Mouse (Mus musculus): ENCODE measurements around the gene Uvrag. TPM values are rescaled to one million over a fixed set of nuclear protein-coding genes. Genes with fewer than 3 reads are reported as not detected.

Gene Uvrag
- polyA plus RNA-seq, 1 experiment from 2014 or later, result 30.1 TPM

DNA sequence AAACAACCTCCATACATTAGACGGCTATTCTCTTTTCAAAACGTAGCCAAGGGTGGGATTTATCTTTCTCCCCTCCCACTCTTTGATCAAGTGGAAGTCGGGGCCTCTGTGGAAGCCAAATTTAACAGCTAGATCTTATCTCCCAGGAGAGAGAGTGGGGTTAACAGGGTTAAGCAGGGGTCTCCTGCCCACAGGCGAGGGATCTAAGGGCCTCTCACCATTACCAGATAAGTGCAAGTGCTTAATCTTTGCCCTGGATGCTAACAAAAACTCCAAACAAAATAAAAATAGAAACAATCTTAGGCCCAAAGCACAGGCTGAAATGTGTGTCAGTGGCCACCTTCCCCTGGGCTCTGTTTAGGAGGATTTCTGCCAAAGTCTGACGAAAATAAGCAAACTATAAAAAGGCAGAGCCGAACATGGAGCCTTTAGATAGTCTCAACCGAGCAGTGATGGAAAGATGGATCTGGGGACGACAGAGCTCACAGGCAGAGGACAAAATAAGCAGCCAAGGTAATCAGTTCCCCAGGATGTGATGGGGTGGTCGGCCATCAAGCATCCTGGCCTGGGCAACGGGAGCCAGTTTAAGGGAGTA is 245.3 kb downstream of the Uvrag start:
- Histone ChIP-seq H3K4me3 (ENCODE audit: inconsistent target) (no peak overlapping the region), H3K27ac (no peak overlapping the region), H3K79me2 (ENCODE audit: inconsistent target) (no peaks in the 10 kb centered on the region), H3K36me3 (ENCODE audit: inconsistent target) (peaks cover 31% of the 10 kb centered on the region)
- 89% methylated on average over 10 of the region's 10 CpGs for WGBS (ENCODE audit: missing documents)

DNA sequence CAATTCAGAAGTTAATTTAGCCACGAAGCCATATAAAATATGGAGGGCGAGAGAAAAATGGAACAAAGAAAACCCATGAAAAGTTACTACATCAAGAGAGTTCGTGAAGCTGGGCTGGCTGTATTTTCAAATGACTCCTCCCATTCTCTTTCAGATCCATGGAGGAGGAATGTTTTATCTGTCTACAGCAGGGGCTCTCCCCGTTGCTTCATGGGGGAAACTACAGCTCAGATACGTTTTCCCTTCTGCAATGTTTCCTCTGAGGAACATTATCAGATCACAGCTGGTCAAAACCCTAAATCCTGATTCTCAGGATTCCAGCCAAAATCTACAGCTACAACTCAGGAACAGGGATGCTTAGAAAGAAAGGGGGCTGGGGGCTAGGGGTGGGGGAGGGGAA is 246.2 kb downstream of the Uvrag start:
- peaks cover 27% of the 10 kb centered on the region for H3K36me3 ChIP-seq (ENCODE audit: inconsistent target)
- no peaks in the 10 kb centered on the region for H3K79me2 ChIP-seq (ENCODE audit: inconsistent target)
- 89% methylated on average over 5 of the region's 5 CpGs for WGBS (ENCODE audit: missing documents)
- no peak overlapping the region for H3K27ac ChIP-seq
- H3K4me3 ChIP-seq (ENCODE audit: inconsistent target), result no peak overlapping the region

DNA sequence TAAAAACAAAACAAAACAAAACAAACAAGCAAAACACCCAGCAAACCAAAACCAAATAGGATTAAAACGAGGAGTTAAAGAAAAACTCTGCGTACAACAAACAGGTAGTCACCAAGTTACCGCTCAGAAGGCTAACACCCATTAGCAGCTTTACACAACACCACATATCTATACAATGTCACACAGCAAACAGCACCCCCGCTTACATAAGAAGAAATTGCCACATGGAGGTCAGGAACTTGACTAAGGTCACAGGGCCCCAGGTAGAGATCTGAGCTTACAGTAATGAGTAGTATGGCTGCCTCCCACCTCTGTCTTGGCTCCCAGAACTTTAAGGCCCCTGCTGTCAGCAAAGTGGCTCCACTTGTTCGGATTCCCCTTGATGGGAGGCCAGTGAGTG is 246.6 kb downstream of the Uvrag start:
- 92% methylated on average over 4 of the region's 5 CpGs for WGBS (ENCODE audit: missing documents)
- no peak overlapping the region for H3K27ac ChIP-seq
- no peak overlapping the region for H3K4me3 ChIP-seq (ENCODE audit: inconsistent target)
- peaks cover 23% of the 10 kb centered on the region for H3K36me3 ChIP-seq (ENCODE audit: inconsistent target)
- H3K79me2 ChIP-seq (ENCODE audit: inconsistent target), result no peaks in the 10 kb centered on the region

DNA sequence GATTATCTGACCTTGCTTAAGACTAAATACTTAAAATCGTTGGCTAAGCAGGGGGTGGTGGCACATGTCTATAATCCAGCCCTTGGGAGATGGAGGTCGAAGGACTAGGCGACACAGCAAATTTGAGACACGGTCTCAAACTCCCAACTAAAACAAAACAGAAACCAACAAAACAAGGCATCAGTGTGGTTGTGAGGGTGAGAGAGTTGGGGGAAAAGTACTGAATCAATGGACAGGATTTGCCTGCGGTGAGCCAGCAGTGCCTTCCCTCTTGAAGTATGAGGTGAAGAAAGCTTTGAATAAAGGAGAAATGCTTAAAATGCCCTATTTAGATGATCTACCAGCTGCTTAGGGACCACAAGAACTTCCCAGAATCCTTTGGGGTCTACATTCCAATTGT is 247.8 kb downstream of the Uvrag start:
- H3K4me3 ChIP-seq (ENCODE audit: inconsistent target), result no peak overlapping the region
- H3K27ac ChIP-seq, result no peak overlapping the region
- no peaks in the 10 kb centered on the region for H3K79me2 ChIP-seq (ENCODE audit: inconsistent target)
- WGBS (ENCODE audit: missing documents), result 19% methylated on average over 5 of the region's 5 CpGs
- H3K36me3 ChIP-seq (ENCODE audit: inconsistent target), result peaks cover 23% of the 10 kb centered on the region

DNA sequence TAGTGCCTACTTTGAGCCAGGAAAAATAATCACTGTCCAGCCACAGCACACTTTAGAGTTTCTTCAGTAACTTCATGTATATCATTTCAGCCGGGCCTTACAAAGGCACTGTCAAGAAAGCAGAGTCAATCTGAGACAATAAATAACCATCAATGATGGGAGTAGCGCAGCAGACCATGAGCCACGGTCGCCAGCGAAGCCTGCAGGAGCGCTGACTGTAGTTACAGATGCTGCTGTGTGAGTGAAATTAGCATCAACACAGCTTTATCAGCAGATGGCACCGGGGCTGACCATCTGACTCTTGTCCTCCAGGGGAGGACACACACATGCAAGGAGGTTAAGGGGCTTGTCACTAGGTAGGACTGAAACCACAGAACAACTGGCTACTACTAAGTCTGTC is 251.7 kb downstream of the Uvrag start:
- Histone ChIP-seq H3K4me3 (ENCODE audit: inconsistent target) (no peak overlapping the region), H3K27ac (no peak overlapping the region), H3K79me2 (ENCODE audit: inconsistent target) (no peaks in the 10 kb centered on the region), H3K36me3 (ENCODE audit: inconsistent target) (peaks cover 32% of the 10 kb centered on the region)
- 90% methylated on average over 7 of the region's 7 CpGs for WGBS (ENCODE audit: missing documents)

DNA sequence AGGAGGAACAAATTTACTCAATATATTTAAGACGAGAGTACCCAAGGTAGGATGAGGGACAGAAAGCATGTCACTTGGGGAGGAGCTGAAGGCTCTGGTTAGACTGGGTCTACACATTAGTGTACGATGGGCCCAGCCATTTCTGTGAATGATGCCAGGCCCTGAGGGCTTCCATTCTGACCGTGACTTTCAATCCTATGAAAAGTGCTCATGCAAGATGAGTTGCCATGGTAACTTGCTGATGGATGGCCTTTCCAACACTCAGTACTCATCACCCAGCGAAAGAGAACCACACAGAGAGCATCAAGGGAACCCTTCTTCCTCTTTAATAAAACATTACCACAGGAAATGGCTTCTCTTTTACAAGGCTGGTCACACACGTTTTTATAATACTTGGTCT is 252.1 kb downstream of the Uvrag start:
- Histone ChIP-seq H3K79me2 (ENCODE audit: inconsistent target) (no peaks in the 10 kb centered on the region), H3K27ac (no peak overlapping the region), H3K4me3 (ENCODE audit: inconsistent target) (no peak overlapping the region), H3K36me3 (ENCODE audit: inconsistent target) (peaks cover 33% of the 10 kb centered on the region)
- WGBS (ENCODE audit: missing documents), result 68% methylated on average over 5 of the region's 5 CpGs

DNA sequence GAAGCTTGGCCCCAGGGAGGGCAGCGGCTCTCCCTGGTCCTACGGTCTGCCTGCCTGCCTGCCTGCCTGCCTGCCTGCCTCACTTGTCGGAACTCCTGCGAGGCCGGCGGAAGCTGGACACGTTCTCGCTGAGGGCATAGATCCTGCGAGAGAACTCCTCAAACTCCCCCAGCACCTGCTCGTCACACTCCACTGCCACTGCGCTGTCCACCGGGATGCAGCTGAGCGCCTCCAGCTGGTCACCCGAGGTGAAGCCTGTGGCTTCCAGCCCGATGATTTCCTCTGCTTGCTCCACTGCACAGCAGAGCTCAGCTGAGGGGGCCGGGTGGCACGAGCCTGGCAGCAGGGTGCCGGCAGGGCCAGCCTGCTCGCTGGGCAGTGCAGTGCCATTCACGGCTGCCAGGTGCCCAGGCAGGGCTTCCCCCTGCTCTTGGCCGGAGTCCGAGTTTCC is 253.1 kb downstream of the Uvrag start:
- Histone ChIP-seq H3K36me3 (ENCODE audit: inconsistent target) (peaks cover 33% of the 10 kb centered on the region), H3K27ac (no peak overlapping the region), H3K79me2 (ENCODE audit: inconsistent target) (no peaks in the 10 kb centered on the region), H3K4me3 (ENCODE audit: inconsistent target) (no peak overlapping the region)
- WGBS (ENCODE audit: missing documents), result 94% methylated on average over 22 of the region's 22 CpGs

DNA sequence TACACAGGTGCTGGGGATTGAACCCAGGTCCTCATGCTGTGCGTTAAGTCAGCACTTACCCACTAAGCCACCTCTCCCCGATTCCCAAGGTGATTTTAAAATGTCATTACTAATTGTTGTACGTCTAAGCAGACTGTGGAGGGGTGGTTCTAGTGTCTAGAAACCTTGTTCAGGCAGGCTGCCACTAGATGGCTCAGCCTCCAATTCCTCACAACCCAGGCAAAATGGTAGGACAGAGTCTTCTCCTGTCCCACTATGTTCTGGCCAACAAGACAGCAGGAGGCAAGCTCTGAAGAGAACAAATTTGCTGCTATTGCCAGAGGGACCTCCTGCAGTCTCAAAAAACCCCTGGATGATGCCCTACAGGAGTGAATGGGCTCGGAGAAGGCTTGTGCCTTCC is 259.1 kb downstream of the Uvrag start:
- H3K4me3 ChIP-seq (ENCODE audit: inconsistent target), result no peak overlapping the region
- 82% methylated on average over 4 of the region's 4 CpGs for WGBS (ENCODE audit: missing documents)

DNA sequence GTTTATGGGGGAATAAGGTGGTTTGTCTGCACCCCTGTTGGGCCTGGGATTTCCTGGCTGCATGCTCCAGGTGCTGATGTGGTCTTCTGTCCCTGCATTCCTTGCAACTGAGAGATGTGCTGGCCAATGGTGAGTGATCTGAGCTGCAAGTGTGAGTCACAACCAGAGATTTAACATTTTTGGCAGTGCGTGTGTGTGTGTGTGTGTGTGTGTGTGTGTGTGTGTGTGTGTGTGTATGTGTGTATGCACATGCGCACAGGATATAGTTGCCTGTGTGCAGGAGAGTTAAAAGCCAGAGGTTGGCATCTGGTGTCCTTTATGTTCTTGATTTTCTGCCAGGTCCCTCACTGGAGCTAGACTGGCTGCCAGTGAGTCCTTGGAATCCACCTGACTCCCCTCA is 261.8 kb downstream of the Uvrag start:
- Histone ChIP-seq H3K27ac (no peak overlapping the region), H3K36me3 (ENCODE audit: inconsistent target) (peaks cover 1% of the 10 kb centered on the region; the same call in 1 of the 2 replicates), H3K4me3 (ENCODE audit: inconsistent target) (no peak overlapping the region), H3K79me2 (ENCODE audit: inconsistent target) (no peaks in the 10 kb centered on the region)
- WGBS (ENCODE audit: missing documents), result 83% methylated on average over 2 of the region's 2 CpGs

More for the DNA sequence above, 259.1 kb downstream of the Uvrag start:
- no peaks in the 10 kb centered on the region for H3K79me2 ChIP-seq (ENCODE audit: inconsistent target)
- H3K36me3 ChIP-seq (ENCODE audit: inconsistent target), result peaks cover 13% of the 10 kb centered on the region; the same call in 1 of the 2 replicates
- H3K27ac ChIP-seq, result no peak overlapping the region

DNA sequence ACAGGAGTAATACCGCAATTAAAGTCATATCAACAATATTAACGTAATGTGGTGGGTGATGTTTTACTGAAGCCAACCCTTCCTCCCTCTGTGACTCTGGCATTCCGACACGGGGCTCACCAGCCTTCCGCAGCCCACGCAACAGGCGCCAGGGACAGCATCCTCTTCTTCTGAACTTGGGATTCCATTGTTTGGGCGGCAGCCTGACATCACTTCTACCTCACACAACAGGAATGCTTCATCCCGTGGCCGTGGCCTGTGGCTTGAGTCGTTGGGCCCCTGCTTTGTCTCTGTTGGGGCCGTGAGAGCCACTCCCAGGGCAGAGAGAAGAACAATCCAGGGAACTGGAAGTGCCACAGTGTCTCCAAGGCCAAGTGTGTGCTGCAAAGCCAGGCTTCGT is 264.8 kb downstream of the Uvrag start:
- Histone ChIP-seq H3K27ac (no peak overlapping the region), H3K79me2 (ENCODE audit: inconsistent target) (no peaks in the 10 kb centered on the region), H3K36me3 (ENCODE audit: inconsistent target) (no peaks in the 10 kb centered on the region), H3K4me3 (ENCODE audit: inconsistent target) (no peak overlapping the region)
- WGBS (ENCODE audit: missing documents), result 84% methylated on average over 13 of the region's 13 CpGs

DNA sequence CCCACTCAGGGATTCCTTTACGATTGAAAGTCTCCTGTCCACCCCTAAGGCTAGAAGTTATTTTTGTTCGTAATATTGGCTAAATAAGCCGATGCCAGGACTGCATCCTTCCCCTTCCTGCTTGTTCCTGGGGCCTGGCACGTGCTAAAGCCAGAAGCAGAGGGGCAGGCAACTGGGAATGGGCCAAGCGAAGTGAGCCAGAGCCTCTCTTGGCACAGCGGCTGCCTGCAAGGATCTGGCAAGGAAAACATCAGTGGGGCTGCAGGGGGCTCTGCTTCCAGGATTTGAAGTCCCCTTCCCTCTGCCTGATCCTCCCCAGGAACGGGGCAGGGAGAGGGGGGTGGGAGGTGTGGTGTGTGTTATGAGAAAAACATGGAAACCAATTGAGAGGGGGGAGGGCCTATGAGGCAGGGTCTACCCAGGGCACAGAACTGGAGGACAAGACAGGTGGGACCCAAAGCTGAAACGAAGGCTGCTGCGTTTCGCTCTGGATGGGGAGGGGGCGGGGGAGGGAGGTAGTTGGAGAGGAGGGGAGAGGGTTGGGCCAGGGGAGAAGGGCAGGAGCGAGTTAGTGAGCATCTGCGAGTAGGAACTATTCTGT is 265.5 kb downstream of the Uvrag start:
- Histone ChIP-seq H3K27ac (no peak overlapping the region), H3K79me2 (ENCODE audit: inconsistent target) (no peaks in the 10 kb centered on the region), H3K36me3 (ENCODE audit: inconsistent target) (no peaks in the 10 kb centered on the region), H3K4me3 (ENCODE audit: inconsistent target) (no peak overlapping the region)
- 85% methylated on average over 12 of the region's 13 CpGs for WGBS (ENCODE audit: missing documents)

DNA sequence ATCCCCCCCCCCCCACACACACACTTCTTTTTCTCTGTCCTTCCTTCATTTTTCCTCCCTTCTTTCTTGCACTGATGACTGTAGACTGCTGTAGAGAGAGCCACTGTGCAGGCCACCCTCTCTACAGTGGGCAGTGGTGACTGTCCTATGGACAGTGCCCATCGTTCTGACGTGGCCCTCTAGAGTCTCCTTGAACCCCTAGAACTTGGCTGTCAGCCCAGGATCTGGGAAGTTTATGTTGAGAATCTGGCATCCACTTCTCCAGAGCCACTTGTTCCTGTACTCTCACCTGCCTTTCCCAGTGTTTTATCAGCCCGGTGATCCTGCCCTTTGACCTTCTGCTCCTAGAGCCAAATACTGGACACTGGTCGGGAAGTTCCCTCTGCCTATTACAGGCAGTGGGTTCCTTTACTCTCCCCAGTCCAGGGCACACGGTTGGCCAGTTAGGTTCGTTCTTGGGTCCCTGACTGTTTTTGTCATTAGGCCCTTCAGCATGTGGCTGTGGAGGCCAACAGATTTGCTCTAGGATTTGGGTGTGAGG is 266.5 kb downstream of the Uvrag start:
- Histone ChIP-seq H3K27ac (no peak overlapping the region), H3K79me2 (ENCODE audit: inconsistent target) (no peaks in the 10 kb centered on the region), H3K4me3 (ENCODE audit: inconsistent target) (no peak overlapping the region), H3K36me3 (ENCODE audit: inconsistent target) (no peaks in the 10 kb centered on the region)
- WGBS (ENCODE audit: missing documents), result 90% methylated on average over 6 of the region's 6 CpGs

DNA sequence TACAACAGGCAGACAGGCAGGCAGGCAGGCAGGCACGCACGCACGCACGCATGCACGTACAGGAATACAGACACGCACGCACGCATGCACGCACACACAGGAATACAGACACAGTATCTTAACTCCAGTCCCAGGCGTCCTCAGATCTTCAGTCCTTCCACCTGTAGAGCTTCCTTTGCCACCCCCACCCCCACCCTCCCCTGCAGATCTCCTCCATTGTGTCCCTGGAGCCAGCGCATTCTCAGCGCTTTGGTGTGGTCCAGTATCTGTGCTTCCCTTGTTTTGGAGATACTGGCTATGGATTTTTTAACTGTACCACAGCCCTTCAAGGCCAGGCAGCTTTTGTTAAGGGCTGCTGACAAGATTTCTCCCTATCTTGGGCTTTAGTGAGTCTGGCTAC is 267.6 kb downstream of the Uvrag start:
- Histone ChIP-seq H3K4me3 (ENCODE audit: inconsistent target) (no peak overlapping the region), H3K79me2 (ENCODE audit: inconsistent target) (no peaks in the 10 kb centered on the region), H3K27ac (no peak overlapping the region), H3K36me3 (ENCODE audit: inconsistent target) (no peaks in the 10 kb centered on the region)
- 96% methylated on average over 12 of the region's 12 CpGs for WGBS (ENCODE audit: missing documents)

DNA sequence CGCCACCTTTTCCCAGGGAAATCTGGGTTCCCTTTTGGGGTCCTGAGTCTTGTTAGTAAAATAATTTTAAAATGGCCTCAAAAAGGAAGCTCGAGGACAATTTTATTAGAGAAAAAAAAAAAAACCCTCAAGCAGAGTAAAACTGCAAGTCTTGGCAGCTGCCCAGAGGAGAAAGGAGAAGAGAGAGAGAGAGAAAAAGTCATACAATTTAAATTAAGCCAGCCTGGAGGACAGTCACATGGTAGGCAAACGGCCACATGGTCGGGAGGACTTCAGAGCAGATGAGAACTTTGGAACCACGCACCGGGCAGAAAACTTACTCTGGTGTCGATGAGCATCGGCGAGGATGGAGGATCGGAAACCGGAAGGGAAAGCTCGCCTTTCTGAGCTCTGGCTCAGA is 269.1 kb downstream of the Uvrag start:
- 66% methylated on average over 12 of the region's 12 CpGs for WGBS (ENCODE audit: missing documents)
- Histone ChIP-seq H3K36me3 (ENCODE audit: inconsistent target) (no peaks in the 10 kb centered on the region), H3K79me2 (ENCODE audit: inconsistent target) (no peaks in the 10 kb centered on the region), H3K27ac (no peak overlapping the region), H3K4me3 (ENCODE audit: inconsistent target) (no peak overlapping the region)

DNA sequence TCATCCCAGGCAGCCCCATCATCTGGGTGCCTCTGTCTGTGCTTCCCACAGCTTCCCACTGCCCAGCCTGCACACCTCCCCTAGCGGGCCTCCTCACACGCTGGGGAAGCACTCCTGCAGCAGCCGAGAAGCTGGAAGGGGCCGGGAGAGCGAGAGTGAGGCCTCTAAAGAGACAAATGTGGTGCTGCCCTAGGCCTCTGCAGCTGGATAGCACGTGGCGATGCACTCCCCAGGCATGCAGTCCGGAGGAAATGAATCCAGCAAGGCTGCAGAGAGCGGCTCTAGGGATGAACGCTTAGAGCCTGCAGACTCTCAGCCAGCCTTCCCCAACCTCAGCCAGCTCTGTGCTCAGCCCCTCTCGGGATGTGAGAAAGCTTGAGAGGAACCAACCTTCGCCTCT is 270.1 kb downstream of the Uvrag start:
- H3K79me2 ChIP-seq (ENCODE audit: inconsistent target), result no peaks in the 10 kb centered on the region
- H3K36me3 ChIP-seq (ENCODE audit: inconsistent target), result no peaks in the 10 kb centered on the region
- 90% methylated on average over 12 of the region's 12 CpGs for WGBS (ENCODE audit: missing documents)
- H3K27ac ChIP-seq, result no peak overlapping the region
- H3K4me3 ChIP-seq (ENCODE audit: inconsistent target), result no peak overlapping the region

All from macrophage (primary cell).